Mouse (Mus musculus) liver, adult 2 months (tissue): ENCODE data around the gene Adk. TPM values are rescaled to one million over a fixed set of nuclear protein-coding genes. Genes with fewer than 3 reads are reported as not detected.

Source experiments
- DNase-seq: peaks from one replicate; pipeline ENCODE4 v3.0.0-alpha.2; 2011; ENCODE audit warnings: low read depth, low spot score; ENCODE audit errors: extremely low read depth
- H3K27ac ChIP-seq: fragments of 200-500 bp; replicated peaks from 2 replicates; pipeline ENCODE4 v1.5.1; 2012; ENCODE audit warnings: low read depth, mild to moderate bottlenecking, control low read depth, inconsistent platforms, low read length; ENCODE audit not compliant: insufficient read depth
- H3K27me3 ChIP-seq: fragments of 200-500 bp; 2 replicates; pipeline ENCODE4 v1.6.1; 2012; ENCODE audit warnings: mild to moderate bottlenecking, moderate library complexity, low read length, inconsistent platforms; ENCODE audit not compliant: control insufficient read depth, insufficient read depth
- H3K36me3 ChIP-seq: fragments of 200-500 bp; 2 replicates; pipeline ENCODE4 v1.6.1; 2012; ENCODE audit warnings: low read length, inconsistent platforms; ENCODE audit not compliant: control insufficient read depth, insufficient read depth
- H3K4me1 ChIP-seq: fragments of 200-500 bp; 2 replicates; pipeline ENCODE4 v1.6.1; 2011; ENCODE audit warnings: low read length; ENCODE audit not compliant: control insufficient read depth, insufficient read depth
- H3K4me3 ChIP-seq: fragments of 200-500 bp; 2 replicates; pipeline ENCODE4 v1.5.1; 2011; ENCODE audit warnings: low read depth, mild to moderate bottlenecking, control low read depth, low read length, moderate library complexity; ENCODE audit not compliant: insufficient read depth
- H3K79me2 ChIP-seq: fragments of 200-500 bp; 2 replicates; pipeline ENCODE4 v1.6.1; 2012; ENCODE audit warnings: inconsistent platforms, mild to moderate bottlenecking, low read length, moderate library complexity; ENCODE audit not compliant: control insufficient read depth, insufficient read depth
- H3K9ac ChIP-seq: fragments of 200-500 bp; 2 replicates; pipeline ENCODE4 v1.6.1; 2012; ENCODE audit warnings: low read depth, mild to moderate bottlenecking, control low read depth, inconsistent platforms, low read length
- CTCF ChIP-seq: fragments of 200-500 bp; IDR thresholded peaks from 2 replicates; pipeline ENCODE4 v1.5.1; 2011; ENCODE audit warnings: low read depth, low read length, control low read depth
- POLR2A ChIP-seq: fragments of 200-500 bp; IDR thresholded peaks from 2 replicates; pipeline ENCODE4 v1.6.1; 2011; ENCODE audit warnings: low read length, control low read depth; ENCODE audit not compliant: insufficient read depth; ENCODE audit errors: extremely low read depth
- WGBS: fragments of 180-500 bp; shearing (Covaris S2); methylation state at CpG from one replicate; pipeline ENCODE4 v1.1.7; 2018; 5-methylcytosine and 5-hydroxymethylcytosine counted together
- polyA plus RNA-seq: library from polyadenylated mRNA; depleted of rRNA; stranded (reverse); fragments of >200 nt; gene quantifications from 2 replicates; pipeline ENCODE4 v1.2.3, GENCODE M21; 2012
- total RNA-seq: library from RNA; depleted of rRNA; stranded (reverse); fragments of >200 nt; gene quantifications from 2 replicates; pipeline ENCODE4 v1.2.3, GENCODE M21; 2014

The Adk gene
- total and polyA plus RNA-seq, 2 experiments: 231 to 924 TPM

DNA sequence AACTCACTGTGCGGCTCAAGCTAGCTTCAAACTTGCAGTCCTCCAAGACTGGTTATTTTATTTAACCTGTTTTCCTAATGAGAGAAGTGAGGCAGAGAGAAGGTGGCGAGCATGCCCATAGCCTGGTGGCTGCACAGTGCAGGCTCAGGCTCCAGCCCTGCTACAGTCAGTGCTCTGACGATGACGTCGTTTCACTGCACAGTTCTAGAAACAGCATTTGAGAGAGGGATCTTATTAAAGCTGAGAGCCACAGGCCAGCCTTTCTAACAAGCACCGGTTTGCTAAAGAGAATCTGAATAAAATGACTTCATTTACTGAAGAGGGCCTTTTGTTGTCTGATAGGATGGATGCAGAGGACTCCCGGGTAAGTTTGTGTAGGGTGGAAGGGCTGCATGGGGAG lies 375.0 kb downstream of the Adk start:
- TF ChIP-seq CTCF (0 out of 2 replicates have a peak, but pooled peaks have one; percentile 2), POLR2A (no peak)
- Histone ChIP-seq H3K9ac (no peak overlapping the region), H3K4me1 (peaks cover 5% of the 10 kb centered on the region), H3K36me3 (peaks cover 64% of the 10 kb centered on the region), H3K27me3 (no peaks in the 10 kb centered on the region), H3K27ac (no peak overlapping the region), H3K4me3 (no peak overlapping the region), H3K79me2 (peaks cover 3% of the 10 kb centered on the region; the same call in 1 of the 2 replicates)
- no peak for DNase-seq
- WGBS: 90% methylated on average over 7 of the region's 7 CpGs

DNA sequence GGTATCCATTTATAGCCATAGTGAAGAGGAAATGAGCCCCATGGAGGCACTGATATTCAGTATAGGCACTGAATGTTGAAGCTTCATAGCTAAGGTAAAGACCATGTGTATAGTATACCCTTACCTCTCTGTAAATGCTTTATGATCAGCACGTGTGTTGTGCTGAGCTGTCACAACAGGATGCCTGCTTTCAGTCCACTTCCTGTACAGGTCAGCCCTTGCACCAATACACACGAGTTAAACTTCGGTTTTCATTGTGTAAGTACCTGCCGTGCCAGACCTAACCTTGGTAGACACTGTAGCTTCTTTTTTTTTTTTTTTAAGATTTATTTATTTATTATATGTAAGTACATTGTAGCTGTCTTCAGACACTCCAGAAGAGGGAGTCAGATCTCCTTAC lies 381.0 kb downstream of the Adk start:
- Histone ChIP-seq H3K27ac (no peak overlapping the region), H3K4me3 (no peak overlapping the region), H3K79me2 (peaks cover 4% of the 10 kb centered on the region; the same call in 1 of the 2 replicates), H3K27me3 (no peaks in the 10 kb centered on the region), H3K4me1 (0 out of 2 replicates have a peak, but pooled peaks cover 1% of the 10 kb centered on the region), H3K9ac (no peak overlapping the region), H3K36me3 (peaks cover 53% of the 10 kb centered on the region)
- WGBS: 68% methylated on average over 4 of the region's 4 CpGs
- TF ChIP-seq POLR2A (no peak), CTCF (no peak)
- no peak for DNase-seq

DNA sequence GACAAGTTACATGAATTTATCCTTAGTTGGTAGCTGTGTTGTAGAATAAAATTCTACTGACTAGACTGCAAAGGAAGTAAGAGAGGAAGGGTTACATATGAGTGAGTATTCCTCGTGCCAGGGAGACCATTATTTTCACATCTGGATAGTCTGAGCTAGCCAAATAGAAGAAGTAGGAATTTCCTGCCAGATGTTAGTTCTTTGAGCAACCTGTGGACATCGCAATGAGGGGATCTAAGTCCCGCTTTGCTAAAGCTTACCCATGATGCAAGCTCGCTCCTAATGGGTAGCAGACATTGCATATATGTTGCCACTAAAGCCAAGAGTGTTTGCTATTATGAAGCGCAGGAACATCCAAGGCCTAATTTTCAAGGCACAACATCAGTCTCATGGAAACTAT lies 381.6 kb downstream of the Adk start:
- WGBS: 82% methylated on average over 5 of the region's 5 CpGs
- Histone ChIP-seq H3K27ac (no peak overlapping the region), H3K4me1 (0 out of 2 replicates have a peak, but pooled peaks cover 1% of the 10 kb centered on the region), H3K79me2 (peaks cover 4% of the 10 kb centered on the region; the same call in 1 of the 2 replicates), H3K36me3 (peaks cover 53% of the 10 kb centered on the region), H3K4me3 (no peak overlapping the region), H3K27me3 (no peaks in the 10 kb centered on the region), H3K9ac (no peak overlapping the region)
- TF ChIP-seq CTCF (no peak), POLR2A (no peak)
- DNase-seq: no peak

DNA sequence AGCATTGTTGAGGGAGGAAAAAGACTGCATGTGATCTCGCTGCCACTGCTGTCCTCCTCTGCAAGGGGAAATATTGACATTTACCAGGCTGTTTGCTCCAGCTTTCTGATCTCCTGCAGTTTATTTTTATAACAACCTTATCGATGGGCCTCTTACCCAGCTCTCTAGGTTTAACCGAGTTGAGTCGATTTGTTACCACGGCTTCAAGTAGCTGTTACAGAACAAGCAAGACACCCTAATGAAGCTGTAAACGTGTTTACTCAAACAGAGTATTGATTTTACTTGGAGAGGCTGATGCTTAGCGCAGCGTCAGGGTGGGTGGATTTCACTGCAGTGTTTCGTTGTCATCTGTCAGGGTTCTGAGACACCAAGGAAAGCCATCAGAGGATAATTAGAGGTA lies 382.3 kb downstream of the Adk start:
- Histone ChIP-seq H3K27me3 (no peaks in the 10 kb centered on the region), H3K4me3 (no peak overlapping the region), H3K79me2 (peaks cover 4% of the 10 kb centered on the region; the same call in 1 of the 2 replicates), H3K9ac (no peak overlapping the region), H3K36me3 (peaks cover 54% of the 10 kb centered on the region), H3K4me1 (0 out of 2 replicates have a peak, but pooled peaks cover 1% of the 10 kb centered on the region), H3K27ac (no peak overlapping the region)
- TF ChIP-seq POLR2A (no peak), CTCF (no peak)
- 22% methylated on average over 9 of the region's 9 CpGs for WGBS
- peak; percentile 70 for DNase-seq

DNA sequence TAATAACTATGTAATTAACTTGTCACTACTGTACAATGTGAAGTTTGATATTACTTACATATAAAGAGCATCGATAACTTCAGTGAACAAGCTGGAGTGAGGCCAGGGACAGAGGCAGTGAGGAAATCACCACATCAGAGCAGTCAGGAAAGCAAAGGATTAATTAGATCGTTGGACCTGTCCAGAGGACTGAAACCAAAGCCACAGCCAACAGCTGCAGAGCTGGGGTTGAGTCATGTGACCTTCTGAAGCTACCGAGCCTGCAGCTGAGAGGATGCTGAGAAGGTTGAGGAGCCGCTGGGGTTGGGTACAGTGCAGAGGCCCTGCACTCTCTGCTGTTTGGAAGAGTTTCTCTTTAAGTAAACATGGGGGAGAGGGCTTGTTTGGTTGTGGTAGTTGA lies 387.4 kb downstream of the Adk start:
- no peak for DNase-seq
- Histone ChIP-seq H3K9ac (no peak overlapping the region), H3K36me3 (peaks cover 48% of the 10 kb centered on the region), H3K79me2 (peaks cover 4% of the 10 kb centered on the region; the same call in 1 of the 2 replicates), H3K27ac (no peak overlapping the region), H3K4me1 (no peaks in the 10 kb centered on the region), H3K4me3 (no peak overlapping the region), H3K27me3 (no peaks in the 10 kb centered on the region)
- TF ChIP-seq CTCF: no peak
- no peak for TF ChIP-seq POLR2A
- WGBS: 35% methylated on average over 4 of the region's 4 CpGs

DNA sequence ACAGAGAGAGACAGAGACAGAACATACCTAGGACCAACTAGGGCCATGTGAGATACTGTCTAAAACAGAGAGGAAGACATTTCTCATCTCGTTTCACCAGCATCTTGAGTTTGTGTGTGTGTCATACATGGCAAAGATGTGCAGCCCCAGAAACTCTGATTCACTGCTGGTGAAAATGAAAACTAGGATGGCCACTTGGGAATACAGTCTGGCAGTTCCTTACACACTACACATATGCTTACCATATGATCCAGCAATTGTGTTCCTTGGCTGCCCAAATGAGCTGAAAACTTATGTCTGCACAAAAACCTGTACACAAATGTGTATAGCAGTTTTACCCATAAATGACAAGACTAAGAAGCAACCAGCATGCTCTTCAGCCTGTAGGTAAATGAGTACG lies 388.2 kb downstream of the Adk start:
- DNase-seq: no peak
- Histone ChIP-seq H3K27ac (no peak overlapping the region), H3K36me3 (peaks cover 44% of the 10 kb centered on the region), H3K4me1 (no peaks in the 10 kb centered on the region), H3K79me2 (peaks cover 4% of the 10 kb centered on the region; the same call in 1 of the 2 replicates), H3K4me3 (no peak overlapping the region), H3K27me3 (no peaks in the 10 kb centered on the region), H3K9ac (no peak overlapping the region)
- TF ChIP-seq CTCF (no peak), POLR2A (no peak)
- WGBS: 95% methylated on average over 2 of the region's 2 CpGs
